Mouse (Mus musculus): ENCODE results near the gene Cox14.

Gene Cox14

GRCm38 (mm10) chr15:99705440-99706048, 19.9 kb upstream of the Cox14 start, which contains the start of gene Gm17349:
TSS of gene Gm17349 (minus strand) at chr15:99705490.
- in situ Hi-C loops (cut with MboI, MseI) = no loop called here

- in situ Hi-C loops (cut with MboI, MseI) = no loop called here
Measured at GRCm38 (mm10) chr15:99708176-99708575, 17.2 kb upstream of the Cox14 start.

- in situ Hi-C loops (cut with MboI, MseI) = no loop called here
Measured at GRCm38 (mm10) chr15:99710221-99711190, 14.9 kb upstream of the Cox14 start.

- in situ Hi-C loops (cut with MboI, MseI) = no loop called here
Measured at GRCm38 (mm10) chr15:99711491-99711890, 13.9 kb upstream of the Cox14 start.

- in situ Hi-C loops (cut with MboI, MseI) = no loop called here
Measured at GRCm38 (mm10) chr15:99712666-99713559, 12.5 kb upstream of the Cox14 start.

- in situ Hi-C loops (cut with MboI, MseI) = no loop called here
Measured at GRCm38 (mm10) chr15:99713569-99713968, 11.8 kb upstream of the Cox14 start.

- in situ Hi-C loops (cut with MboI, MseI) = no loop called here
Measured at GRCm38 (mm10) chr15:99714206-99714605, 11.2 kb upstream of the Cox14 start.

GRCm38 (mm10) chr15:99714858-99715257, 10.6 kb upstream of the Cox14 start:
- in situ Hi-C loops (cut with MboI, MseI) = no loop called here

GRCm38 (mm10) chr15:99715361-99715865, 10.0 kb upstream of the Cox14 start:
- in situ Hi-C loops (cut with MboI, MseI) = no loop called here

GRCm38 (mm10) chr15:99715982-99716746, 9.3 kb upstream of the Cox14 start:
- in situ Hi-C loops (cut with MboI, MseI) = no loop called here

- in situ Hi-C loops (cut with MboI, MseI) = no loop called here
Measured at GRCm38 (mm10) chr15:99716814-99717213, 8.6 kb upstream of the Cox14 start.

- in situ Hi-C loops (cut with MboI, MseI) = no loop called here
Measured at GRCm38 (mm10) chr15:99717386-99718334, 7.8 kb upstream of the Cox14 start, which contains the start of gene Gpd1. TSS of gene Gpd1 (plus strand) at chr15:99717515.

- in situ Hi-C loops (cut with MboI, MseI) = no loop called here
Measured at GRCm38 (mm10) chr15:99718461-99719021, 6.9 kb upstream of the Cox14 start.

GRCm38 (mm10) chr15:99719865-99720264, 5.6 kb upstream of the Cox14 start:
- in situ Hi-C loops (cut with MboI, MseI) = no loop called here

GRCm38 (mm10) chr15:99721921-99722743, 3.3 kb upstream of the Cox14 start:
- in situ Hi-C loops (cut with MboI, MseI) = no loop called here

GRCm38 (mm10) chr15:99723120-99723514, 2.3 kb upstream of the Cox14 start:
- in situ Hi-C loops (cut with MboI, MseI) = no loop called here

GRCm38 (mm10) chr15:99723515-99724291, 1.7 kb upstream of the Cox14 start:
- in situ Hi-C loops (cut with MboI, MseI) = no loop called here
